In genomic region chr9:122902717-122903535, GRCm38 (mm10) we compare ENCODE assay signal across 7 mouse cellular contexts. TPM values are rescaled to one million over a fixed set of nuclear protein-coding genes. Genes with fewer than 3 reads are reported as not detected.
DNase-seq lines count a peak whose midpoint lies in the region; ATAC-seq lines count a peak whose summit lies in the region.

No protein-coding gene starts in this region.

- H3K4me2 ChIP-seq in embryonic facial prominence, embryonic 13.5 days: peak overlapping the region; percentile 71
- H3K4me2 ChIP-seq in limb, embryonic 13.5 days (replicated peaks): peak overlapping the region; percentile 75
- H3K4me2 ChIP-seq in midbrain, embryonic 13.5 days (replicated peaks): peak overlapping the region; percentile 73
- peak overlapping the region; percentile 77 for H3K4me2 ChIP-seq in stomach, embryonic 15.5 days

- no peaks in the 10 kb centered on the region for H3K9me3 ChIP-seq in embryonic facial prominence, embryonic 13.5 days
- H3K9me3 ChIP-seq in limb, embryonic 13.5 days: peaks cover 3% of the 10 kb centered on the region; the same call in 1 of the 2 replicates
- H3K9me3 ChIP-seq in midbrain, embryonic 13.5 days: peaks cover 5% of the 10 kb centered on the region; the same call in 1 of the 2 replicates
- no peaks in the 10 kb centered on the region for H3K9me3 ChIP-seq in stomach, embryonic 15.5 days

- no peaks in the 10 kb centered on the region for H3K4me1 ChIP-seq in brown adipose tissue, adult 24 weeks (ENCODE audit: control insufficient read depth, insufficient read depth, insufficient read length, low read length)
- peaks cover 7% of the 10 kb centered on the region for H3K4me1 ChIP-seq in embryonic facial prominence, embryonic 13.5 days
- peaks cover 8% of the 10 kb centered on the region; the same call in 1 of the 2 replicates for H3K4me1 ChIP-seq in limb, embryonic 13.5 days
- H3K4me1 ChIP-seq in midbrain, embryonic 13.5 days (replicated peaks): peaks cover 17% of the 10 kb centered on the region; the same call in 1 of the 2 replicates
- H3K4me1 ChIP-seq in stomach, embryonic 15.5 days: no peaks in the 10 kb centered on the region

- ATAC-seq in embryonic facial prominence, embryonic 13.5 days (ENCODE audit: insufficient number of reproducible peaks, insufficient read depth, low FRiP score, low TSS enrichment, low read depth): peak; percentile 81
- peak; percentile 96 for ATAC-seq in limb, embryonic 13.5 days (ENCODE audit: low FRiP score, low read depth)
- peak; percentile 99 for ATAC-seq in midbrain, embryonic 13.5 days
- ATAC-seq in stomach, embryonic 15.5 days (ENCODE audit: insufficient read depth, low FRiP score, low read depth): peak; percentile 86

- DNase-seq in heart, adult 18-20 months: peak; percentile 33 to 35
- DNase-seq in kidney, adult 18-20 months: peak; percentile 42

- H3K9ac ChIP-seq in embryonic facial prominence, embryonic 13.5 days: peak overlapping the region; percentile 71
- peak overlapping the region; percentile 77 for H3K9ac ChIP-seq in limb, embryonic 13.5 days
- peak overlapping the region; percentile 82 for H3K9ac ChIP-seq in midbrain, embryonic 13.5 days (replicated peaks)
- H3K9ac ChIP-seq in stomach, embryonic 15.5 days: peak overlapping the region; percentile 32; the same call in 1 of the 2 replicates

- no peak overlapping the region for H3K27ac ChIP-seq in brown adipose tissue, adult 24 weeks (replicated peaks; ENCODE audit: low read depth, low read length)
- H3K27ac ChIP-seq in embryonic facial prominence, embryonic 13.5 days: no peak overlapping the region
- no peak overlapping the region for H3K27ac ChIP-seq in limb, embryonic 13.5 days
- H3K27ac ChIP-seq in midbrain, embryonic 13.5 days: peak overlapping the region; percentile 81
- H3K27ac ChIP-seq in stomach, embryonic 15.5 days: no peak overlapping the region

- peak overlapping the region; percentile 56 for H3K4me3 ChIP-seq in brown adipose tissue, adult 24 weeks (ENCODE audit: insufficient read depth, low read depth, low read length)
- H3K4me3 ChIP-seq in embryonic facial prominence, embryonic 13.5 days: peak overlapping the region; percentile 49
- peak overlapping the region; percentile 59 for H3K4me3 ChIP-seq in limb, embryonic 13.5 days
- H3K4me3 ChIP-seq in midbrain, embryonic 13.5 days (replicated peaks): peak overlapping the region; percentile 61
- H3K4me3 ChIP-seq in stomach, embryonic 15.5 days (replicated peaks): peak overlapping the region; percentile 53

- peaks cover 8% of the 10 kb centered on the region for H3K36me3 ChIP-seq in embryonic facial prominence, embryonic 13.5 days
- H3K36me3 ChIP-seq in limb, embryonic 13.5 days: peaks cover 15% of the 10 kb centered on the region
- H3K36me3 ChIP-seq in midbrain, embryonic 13.5 days: peaks cover 28% of the 10 kb centered on the region
- no peaks in the 10 kb centered on the region for H3K36me3 ChIP-seq in stomach, embryonic 15.5 days

- no peaks in the 10 kb centered on the region for H3K27me3 ChIP-seq in embryonic facial prominence, embryonic 13.5 days
- no peaks in the 10 kb centered on the region for H3K27me3 ChIP-seq in limb, embryonic 13.5 days
- H3K27me3 ChIP-seq in midbrain, embryonic 13.5 days: no peaks in the 10 kb centered on the region
- H3K27me3 ChIP-seq in stomach, embryonic 15.5 days (replicated peaks): no peaks in the 10 kb centered on the region

- 13% methylated on average over 32 of the region's 32 CpGs for WGBS in embryonic facial prominence, embryonic 13.5 days
- WGBS in limb, embryonic 13.5 days: 15% methylated on average over 32 of the region's 32 CpGs
- 12% methylated on average over 32 of the region's 32 CpGs for WGBS in midbrain, embryonic 13.5 days
- 16% methylated on average over 32 of the region's 32 CpGs for WGBS in stomach, embryonic 15.5 days

RNA-seq across cellular contexts. Expression of gene Zkscan7, which starts 17.4 kb away (rescaled TPM):
- 2.7 and 3.8 TPM in 2 replicates for polyA plus RNA-seq in brown adipose tissue, adult 24 weeks (2012; ENCODE audit: insufficient read depth, insufficient read length, missing spikeins)
- polyA plus RNA-seq in embryonic facial prominence, embryonic 13.5 days (2015; fragmentation: Nextera tagmentation; extraction: Ambion mirVana): 5.6 and 5.9 TPM in 2 replicates
- total RNA-seq in heart, adult 18-20 months (2021): 1 to 10 TPM; 6.3 to 6.8 TPM
- polyA plus RNA-seq in limb, embryonic 13.5 days (2015; fragmentation: Nextera tagmentation; extraction: Ambion mirVana): 3.7 and 4.9 TPM in 2 replicates
- 4.7 TPM in 2 replicates for polyA plus RNA-seq in midbrain, embryonic 13.5 days (2015; fragmentation: Nextera tagmentation; extraction: Ambion mirVana)
- 4.0 and 4.6 TPM in 2 replicates for polyA plus RNA-seq in stomach, embryonic 15.5 days (2015; fragmentation: Nextera tagmentation; extraction: Ambion mirVana)

RNA-seq across cellular contexts. Expression of gene Zfp105, which starts 19.9 kb away (rescaled TPM):
- polyA plus RNA-seq in brown adipose tissue, adult 24 weeks (2012; ENCODE audit: insufficient read depth, insufficient read length, missing spikeins): 0.95 TPM in 1 of 2 replicates, not detected in the other
- 23.9 and 24.5 TPM in 2 replicates for polyA plus RNA-seq in embryonic facial prominence, embryonic 13.5 days (2015; fragmentation: Nextera tagmentation; extraction: Ambion mirVana)
- total RNA-seq in heart, adult 18-20 months (2021): 1 to 10 TPM; 1.0 to 1.1 TPM
- 29.6 and 32.2 TPM in 2 replicates for polyA plus RNA-seq in limb, embryonic 13.5 days (2015; fragmentation: Nextera tagmentation; extraction: Ambion mirVana)
- polyA plus RNA-seq in midbrain, embryonic 13.5 days (2015; fragmentation: Nextera tagmentation; extraction: Ambion mirVana): 31.0 and 32.4 TPM in 2 replicates
- polyA plus RNA-seq in stomach, embryonic 15.5 days (2015; fragmentation: Nextera tagmentation; extraction: Ambion mirVana): 15.0 and 15.1 TPM in 2 replicates

RNA-seq across cellular contexts. Expression of gene Zfp445, which starts 37.1 kb away (rescaled TPM):
- 24.4 and 26.4 TPM in 2 replicates for polyA plus RNA-seq in brown adipose tissue, adult 24 weeks (2012; ENCODE audit: insufficient read depth, insufficient read length, missing spikeins)
- 78.0 and 80.8 TPM in 2 replicates for polyA plus RNA-seq in embryonic facial prominence, embryonic 13.5 days (2015; fragmentation: Nextera tagmentation; extraction: Ambion mirVana)
- 10 to 100 TPM; 55.1 to 62.7 TPM for total RNA-seq in heart, adult 18-20 months (2021)
- 75.2 and 88.0 TPM in 2 replicates for polyA plus RNA-seq in limb, embryonic 13.5 days (2015; fragmentation: Nextera tagmentation; extraction: Ambion mirVana)
- 109 and 116 TPM in 2 replicates for polyA plus RNA-seq in midbrain, embryonic 13.5 days (2015; fragmentation: Nextera tagmentation; extraction: Ambion mirVana)
- polyA plus RNA-seq in stomach, embryonic 15.5 days (2015; fragmentation: Nextera tagmentation; extraction: Ambion mirVana): 54.9 and 56.1 TPM in 2 replicates

RNA-seq across cellular contexts. Expression of gene 1110059G10Rik, which starts 47.9 kb away (rescaled TPM):
- 26.9 and 39.3 TPM in 2 replicates for polyA plus RNA-seq in brown adipose tissue, adult 24 weeks (2012; ENCODE audit: insufficient read depth, insufficient read length, missing spikeins)
- 35.2 and 35.7 TPM in 2 replicates for polyA plus RNA-seq in embryonic facial prominence, embryonic 13.5 days (2015; fragmentation: Nextera tagmentation; extraction: Ambion mirVana)
- 10 to 100 TPM; 15.4 to 16.6 TPM for total RNA-seq in heart, adult 18-20 months (2021)
- polyA plus RNA-seq in limb, embryonic 13.5 days (2015; fragmentation: Nextera tagmentation; extraction: Ambion mirVana): 33.5 and 33.7 TPM in 2 replicates
- polyA plus RNA-seq in midbrain, embryonic 13.5 days (2015; fragmentation: Nextera tagmentation; extraction: Ambion mirVana): 36.8 and 38.7 TPM in 2 replicates
- 29.8 and 33.1 TPM in 2 replicates for polyA plus RNA-seq in stomach, embryonic 15.5 days (2015; fragmentation: Nextera tagmentation; extraction: Ambion mirVana)

RNA-seq across cellular contexts. Expression of gene Kif15, which starts 47.9 kb away (rescaled TPM):
- polyA plus RNA-seq in brown adipose tissue, adult 24 weeks (2012; ENCODE audit: insufficient read depth, insufficient read length, missing spikeins): 0.63 TPM in 1 of 2 replicates, not detected in the other
- 70.1 and 73.7 TPM in 2 replicates for polyA plus RNA-seq in embryonic facial prominence, embryonic 13.5 days (2015; fragmentation: Nextera tagmentation; extraction: Ambion mirVana)
- under 1 TPM; 0.67 to 0.77 TPM for total RNA-seq in heart, adult 18-20 months (2021)
- polyA plus RNA-seq in limb, embryonic 13.5 days (2015; fragmentation: Nextera tagmentation; extraction: Ambion mirVana): 58.2 and 63.6 TPM in 2 replicates
- 32.5 and 33.2 TPM in 2 replicates for polyA plus RNA-seq in midbrain, embryonic 13.5 days (2015; fragmentation: Nextera tagmentation; extraction: Ambion mirVana)
- polyA plus RNA-seq in stomach, embryonic 15.5 days (2015; fragmentation: Nextera tagmentation; extraction: Ambion mirVana): 51.7 and 53.9 TPM in 2 replicates

Comparison
In these comparisons a context has a peak if more than half of its experiments do, and no peak if none do; other contexts are left out.
1. H3K9ac ChIP-seq: peak in every context shown above with its lines; median percentile 82 in midbrain, embryonic 13.5 days; 77 in limb, embryonic 13.5 days; 71 in embryonic facial prominence, embryonic 13.5 days; 32 in stomach, embryonic 15.5 days.